Mouse (Mus musculus): ENCODE measurements around the gene Etnk1. TPM values are rescaled to one million over a fixed set of nuclear protein-coding genes. Genes with fewer than 3 reads are reported as not detected.
"Not testable (repeated sequence)": the region's sequence is repeated elsewhere in the genome, so short reads cannot be mapped to it uniquely, and the experiment has no call there.

Etnk1 gene
- polyA plus RNA-seq, 1 experiment from 2014 or later, result 11.1 TPM

GRCm38 (mm10) chr6:143169385-143169784, 2.4 kb downstream of the Etnk1 start:
- H3K4me2 ChIP-seq (replicated peaks; ENCODE audit: low read depth, low read length), result no peak overlapping the region
- no peaks in the 10 kb centered on the region for H3K9me3 ChIP-seq (ENCODE audit: low read length)
- ATAC-seq (no peak), DNase-seq (ENCODE audit: low spot score) (no peak)
- WGBS, result 85% methylated on average over 4 of the region's 4 CpGs
- no peaks in the 10 kb centered on the region for H3K27me3 ChIP-seq (replicated peaks; ENCODE audit: insufficient read depth, low read length)
- H3K27ac ChIP-seq (ENCODE audit: low read length), result no peak overlapping the region
- H3K4me3 ChIP-seq (ENCODE audit: low read depth, low read length), result no peak overlapping the region
- H3K36me3 ChIP-seq (ENCODE audit: insufficient read depth, low read length), result no peaks in the 10 kb centered on the region
- no peak overlapping the region for H3K9ac ChIP-seq (replicated peaks; ENCODE audit: low read depth)
- TF ChIP-seq EP300 (IDR thresholded peaks at IDR 0.05) (no peak), CTCF (IDR thresholded peaks at IDR 0.05) (no peak)
- no peaks in the 10 kb centered on the region for H3K4me1 ChIP-seq (ENCODE audit: insufficient read depth, low read depth, low read length)

GRCm38 (mm10) chr6:143170166-143170960, 3.3 kb downstream of the Etnk1 start:
- Histone ChIP-seq H3K27me3 (replicated peaks; ENCODE audit: insufficient read depth, low read length) (no peaks in the 10 kb centered on the region), H3K36me3 (ENCODE audit: insufficient read depth, low read length) (no peaks in the 10 kb centered on the region), H3K4me2 (replicated peaks; ENCODE audit: low read depth, low read length) (no peak overlapping the region), H3K9me3 (ENCODE audit: low read length) (no peaks in the 10 kb centered on the region), H3K4me3 (ENCODE audit: low read depth, low read length) (no peak overlapping the region), H3K27ac (ENCODE audit: low read length) (no peak overlapping the region), H3K9ac (replicated peaks; ENCODE audit: low read depth) (no peak overlapping the region), H3K4me1 (ENCODE audit: insufficient read depth, low read depth, low read length) (0 out of 2 replicates have a peak, but pooled peaks cover 1% of the 10 kb centered on the region)
- no peak for TF ChIP-seq EP300 (IDR thresholded peaks at IDR 0.05)
- TF ChIP-seq CTCF (IDR thresholded peaks at IDR 0.05), result no peak
- 70% methylated on average over 4 of the region's 4 CpGs for WGBS
- no peak for DNase-seq (ENCODE audit: low spot score)
- ATAC-seq, result no peak

- Histone ChIP-seq H3K4me1 (ENCODE audit: insufficient read depth, low read depth, low read length) (0 out of 2 replicates have a peak, but pooled peaks cover 5% of the 10 kb centered on the region), H3K9ac (replicated peaks; ENCODE audit: low read depth) (no peak overlapping the region), H3K4me2 (replicated peaks; ENCODE audit: low read depth, low read length) (no peak overlapping the region), H3K4me3 (ENCODE audit: low read depth, low read length) (no peak overlapping the region), H3K36me3 (ENCODE audit: insufficient read depth, low read length) (no peaks in the 10 kb centered on the region), H3K27me3 (replicated peaks; ENCODE audit: insufficient read depth, low read length) (no peaks in the 10 kb centered on the region), H3K9me3 (ENCODE audit: low read length) (no peaks in the 10 kb centered on the region), H3K27ac (ENCODE audit: low read length) (no peak overlapping the region)
- ATAC-seq (no peak), DNase-seq (ENCODE audit: low spot score) (no peak)
- 92% methylated on average over 8 of the region's 8 CpGs for WGBS
- TF ChIP-seq CTCF (IDR thresholded peaks at IDR 0.05), result no peak
These were observed 4.0 kb downstream of the Etnk1 start for GRCm38 (mm10) chr6:143171066-143171465.

GRCm38 (mm10) chr6:143171781-143172465, 4.9 kb downstream of the Etnk1 start:
- Histone ChIP-seq H3K4me3 (ENCODE audit: low read depth, low read length) (no peak overlapping the region), H3K4me2 (replicated peaks; ENCODE audit: low read depth, low read length) (no peak overlapping the region), H3K27me3 (replicated peaks; ENCODE audit: insufficient read depth, low read length) (no peaks in the 10 kb centered on the region), H3K9ac (replicated peaks; ENCODE audit: low read depth) (no peak overlapping the region), H3K36me3 (ENCODE audit: insufficient read depth, low read length) (no peaks in the 10 kb centered on the region), H3K4me1 (ENCODE audit: insufficient read depth, low read depth, low read length) (0 out of 2 replicates have a peak, but pooled peaks cover 5% of the 10 kb centered on the region), H3K9me3 (ENCODE audit: low read length) (no peaks in the 10 kb centered on the region), H3K27ac (ENCODE audit: low read length) (no peak overlapping the region)
- TF ChIP-seq EP300 (IDR thresholded peaks at IDR 0.05) (no peak), CTCF (IDR thresholded peaks at IDR 0.05) (no peak)
- WGBS, result 63% methylated on average over 11 of the region's 11 CpGs
- DNase-seq (ENCODE audit: low spot score) (no peak), ATAC-seq (no peak)

- 96% methylated on average over 3 of the region's 4 CpGs for WGBS
These were observed 5.7 kb downstream of the Etnk1 start for GRCm38 (mm10) chr6:143172683-143173082.

GRCm38 (mm10) chr6:143174226-143174625, 7.2 kb downstream of the Etnk1 start:
- Histone ChIP-seq H3K4me3 (ENCODE audit: low read depth, low read length) (no peak overlapping the region), H3K4me2 (replicated peaks; ENCODE audit: low read depth, low read length) (no peak overlapping the region), H3K4me1 (ENCODE audit: insufficient read depth, low read depth, low read length) (peaks cover 9% of the 10 kb centered on the region; the same call in 1 of the 2 replicates), H3K9ac (replicated peaks; ENCODE audit: low read depth) (no peak overlapping the region), H3K27me3 (replicated peaks; ENCODE audit: insufficient read depth, low read length) (no peaks in the 10 kb centered on the region), H3K27ac (ENCODE audit: low read length) (no peak overlapping the region), H3K9me3 (ENCODE audit: low read length) (no peaks in the 10 kb centered on the region), H3K36me3 (ENCODE audit: insufficient read depth, low read length) (no peaks in the 10 kb centered on the region)
- WGBS, result 97% methylated on average over 4 of the region's 4 CpGs
- ATAC-seq, result no peak
- TF ChIP-seq CTCF (IDR thresholded peaks at IDR 0.05) (no peak), EP300 (IDR thresholded peaks at IDR 0.05) (no peak)
- no peak for DNase-seq (ENCODE audit: low spot score)

More at GRCm38 (mm10) chr6:143172683-143173082, 5.7 kb downstream of the Etnk1 start:
- H3K9me3 ChIP-seq (ENCODE audit: low read length); ATAC-seq; H3K27me3 ChIP-seq (replicated peaks; ENCODE audit: insufficient read depth, low read length); H3K9ac ChIP-seq (replicated peaks; ENCODE audit: low read depth); H3K36me3 ChIP-seq (ENCODE audit: insufficient read depth, low read length); H3K27ac ChIP-seq (ENCODE audit: low read length); H3K4me3 ChIP-seq (ENCODE audit: low read depth, low read length); H3K4me1 ChIP-seq (ENCODE audit: insufficient read depth, low read depth, low read length); DNase-seq (ENCODE audit: low spot score); H3K4me2 ChIP-seq (replicated peaks; ENCODE audit: low read depth, low read length): not testable (repeated sequence)
